Mouse (Mus musculus) layer of hippocampus, adult 8-10 months (tissue): ENCODE measurements around the gene Kcna10. TPM values are rescaled to one million over a fixed set of nuclear protein-coding genes. Genes with fewer than 3 reads are reported as not detected.

Experiments used
- DNase-seq, 2 experiments: peaks; one replicate each; pipeline ENCODE4 v3.0.0; 2022; ENCODE audit warnings: low spot score in 2 of 2
- total RNA-seq, 4 experiments: library from RNA; stranded (reverse); gene quantifications; 2 replicates each; pipeline ENCODE4 v1.2.4; 2022

Gene Kcna10
- total RNA-seq, 4 experiments from 2014 or later = not detected

DNA sequence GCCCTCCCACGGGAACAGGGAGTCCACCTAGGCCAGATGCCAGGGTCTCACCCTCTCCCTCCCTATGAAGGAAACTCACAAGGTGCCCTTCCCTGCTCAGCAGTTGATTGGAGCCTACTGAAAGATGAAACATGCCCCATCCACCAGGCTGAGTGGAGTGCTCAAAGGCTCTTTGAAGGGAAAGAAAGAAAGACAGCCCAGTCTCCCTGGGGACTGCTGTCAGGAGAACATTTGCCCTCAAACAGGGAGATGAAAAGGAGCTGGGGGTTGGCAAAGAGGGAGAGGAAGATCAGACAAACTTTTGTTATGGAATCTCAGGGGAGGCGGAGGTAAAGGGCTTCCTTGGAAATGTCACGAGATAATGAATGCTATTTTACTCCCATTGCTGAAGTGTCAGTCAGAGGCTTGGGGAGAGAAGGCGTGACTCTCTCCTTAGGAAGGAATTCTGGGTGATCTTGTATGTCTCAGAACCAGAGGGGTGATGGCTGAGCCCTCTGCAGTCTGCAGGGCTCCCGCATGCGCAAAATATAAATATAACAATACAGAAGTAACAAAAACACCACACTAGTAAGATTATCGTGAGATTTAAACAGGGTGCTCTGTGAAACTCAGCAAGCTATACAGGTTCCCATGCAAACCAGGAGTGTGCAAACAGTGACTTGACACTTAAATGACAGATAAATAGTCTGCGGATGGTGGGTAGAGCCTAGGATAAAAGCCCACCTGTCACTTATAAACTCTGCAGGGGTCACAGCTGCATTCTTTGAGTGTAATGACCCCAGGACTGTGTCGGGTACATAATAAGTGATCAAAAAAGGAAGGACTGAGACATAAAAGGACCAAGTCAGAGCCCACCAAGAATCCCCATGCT, 18.7 kb downstream of the Kcna10 start:
- no peak for DNase-seq

DNA sequence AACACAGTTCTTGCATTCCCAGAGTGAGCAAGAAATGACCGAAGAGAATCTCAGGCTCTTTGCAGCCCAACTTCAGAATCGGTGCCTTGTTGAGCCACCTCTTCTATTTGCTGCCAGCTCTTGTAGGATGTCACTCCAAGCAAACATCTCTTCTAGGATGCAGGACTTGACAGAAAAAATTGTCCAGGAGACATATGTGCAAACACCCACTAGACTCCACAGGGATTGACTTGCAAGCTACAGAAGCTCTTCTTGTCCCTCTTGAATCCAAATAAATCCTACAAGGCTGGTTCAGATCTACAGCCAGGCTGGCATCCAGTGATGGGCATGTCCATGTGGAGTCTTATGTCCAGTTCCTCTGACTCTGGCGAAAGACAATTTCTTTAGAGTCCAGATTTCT, 21.6 kb downstream of the Kcna10 start:
- no peak for DNase-seq

DNA sequence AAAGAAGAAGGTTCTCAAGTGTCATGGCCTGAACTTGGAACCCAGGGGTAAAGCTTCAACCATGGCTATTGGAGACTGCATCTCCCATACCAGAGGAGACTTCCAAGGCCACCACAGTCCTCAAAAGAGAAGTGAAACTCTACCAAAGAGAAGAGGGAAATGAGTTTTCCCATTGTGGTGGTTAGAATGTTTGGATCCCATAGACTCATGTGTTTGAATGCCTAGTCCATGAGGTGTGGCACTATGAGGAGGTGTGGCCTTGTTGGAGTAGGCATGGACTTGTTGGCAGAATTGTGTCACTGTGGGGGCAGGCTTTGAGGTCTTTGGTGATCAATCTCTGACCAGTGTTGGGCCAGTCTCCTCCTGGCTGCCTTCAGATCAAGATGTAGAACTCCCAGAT, 22.3 kb downstream of the Kcna10 start:
- DNase-seq = no peak

DNA sequence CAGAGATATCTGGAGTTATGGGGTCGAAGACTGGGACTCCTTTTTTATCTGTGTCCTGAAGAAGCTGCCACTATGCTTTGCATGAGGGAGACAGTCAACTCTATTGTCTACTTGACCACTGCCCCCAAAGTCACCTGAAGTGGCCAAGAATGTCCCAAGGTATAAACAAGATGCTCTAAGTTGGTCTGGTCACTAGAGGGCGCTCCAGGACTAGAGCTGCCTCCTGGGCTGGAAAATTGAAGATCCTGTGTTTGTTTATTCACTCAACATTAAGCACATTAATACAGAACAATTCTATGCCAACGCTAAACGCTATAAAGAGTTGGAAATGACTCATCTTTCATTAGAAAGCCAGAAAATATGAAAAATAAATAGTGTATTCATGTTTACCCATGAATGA, 23.1 kb downstream of the Kcna10 start:
- peak; percentile 47 to 79 for DNase-seq

DNA sequence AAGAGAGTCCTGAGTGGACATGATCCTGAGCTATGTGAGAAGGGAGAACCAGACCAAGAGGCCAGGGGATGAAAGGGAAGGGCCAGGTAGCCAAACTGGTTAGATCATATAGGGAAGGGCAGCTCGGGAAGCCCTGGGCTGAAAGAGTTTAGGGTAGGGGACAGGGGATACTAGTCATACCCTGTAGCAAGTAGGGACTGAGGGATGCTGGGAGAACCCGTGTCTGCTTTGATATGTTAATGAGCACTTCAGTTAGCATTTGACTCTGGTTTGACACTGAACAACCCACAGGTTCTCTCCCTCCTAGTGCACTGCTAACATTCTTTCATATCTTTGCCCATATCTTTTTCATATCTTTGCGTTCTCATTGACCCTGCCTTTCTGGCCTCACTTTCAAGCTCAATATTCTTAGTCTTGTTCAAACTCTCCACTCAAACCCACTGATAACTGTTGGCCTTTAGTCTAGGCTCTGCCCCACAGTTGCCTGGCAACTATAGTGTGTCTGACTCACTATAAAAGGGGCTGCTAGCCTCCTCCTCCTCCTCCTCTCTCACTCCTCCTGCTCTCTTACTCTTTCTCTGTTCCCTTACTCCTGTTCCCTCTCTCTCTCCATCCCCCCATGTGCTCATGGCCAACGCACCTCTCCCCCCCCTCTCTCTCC, 23.8 kb downstream of the Kcna10 start:
- DNase-seq = no peak

DNA sequence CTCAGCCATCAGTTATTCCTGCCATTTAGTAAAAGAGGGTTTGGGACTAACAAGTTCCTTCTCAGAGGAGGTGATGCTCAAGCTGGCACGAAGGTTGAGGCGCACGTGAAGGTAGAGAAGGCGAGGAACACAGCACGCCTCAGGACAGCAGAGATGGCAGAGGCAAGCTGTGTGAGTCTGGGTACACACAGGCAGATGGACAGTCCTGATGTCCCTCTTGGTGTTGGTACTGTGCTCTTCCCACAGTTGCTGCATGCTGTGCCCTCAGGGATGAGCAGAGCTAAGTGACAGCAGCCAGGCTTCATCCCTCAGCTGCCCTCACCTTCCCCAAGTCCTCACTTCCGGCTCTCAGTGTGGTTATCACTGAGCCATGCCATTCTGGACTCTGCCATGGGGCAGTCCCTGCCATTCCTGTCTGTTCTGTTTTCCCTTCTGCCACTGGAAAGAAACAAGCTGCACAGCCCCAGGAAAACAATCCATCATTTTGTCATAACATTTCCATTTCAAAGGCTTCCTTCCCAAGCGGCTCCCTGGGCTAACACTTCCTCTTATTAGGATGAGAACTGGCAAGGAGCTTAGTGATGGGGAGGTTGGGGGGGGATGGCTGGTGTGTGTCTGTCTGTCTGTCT, 24.9 kb downstream of the Kcna10 start:
- DNase-seq = no peak

DNA sequence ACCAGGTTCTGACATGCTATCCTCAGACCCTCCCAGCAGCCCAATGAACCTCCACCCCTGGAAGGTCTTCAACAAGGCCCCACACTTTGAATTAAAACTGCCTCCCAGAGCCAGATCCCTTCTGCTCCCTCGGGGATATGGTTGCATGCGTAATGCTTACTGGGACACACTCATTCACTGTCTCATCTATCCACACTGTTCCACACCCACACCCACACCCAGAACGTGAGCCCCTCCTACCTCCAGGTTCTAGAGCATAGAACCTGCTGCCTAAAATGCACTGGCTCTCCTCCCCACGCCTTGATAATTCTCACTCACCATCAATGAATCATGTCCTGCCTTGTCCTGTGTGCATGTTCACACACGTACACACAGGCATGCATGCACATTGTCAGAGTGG, 31.8 kb downstream of the Kcna10 start:
- no peak for DNase-seq

DNA sequence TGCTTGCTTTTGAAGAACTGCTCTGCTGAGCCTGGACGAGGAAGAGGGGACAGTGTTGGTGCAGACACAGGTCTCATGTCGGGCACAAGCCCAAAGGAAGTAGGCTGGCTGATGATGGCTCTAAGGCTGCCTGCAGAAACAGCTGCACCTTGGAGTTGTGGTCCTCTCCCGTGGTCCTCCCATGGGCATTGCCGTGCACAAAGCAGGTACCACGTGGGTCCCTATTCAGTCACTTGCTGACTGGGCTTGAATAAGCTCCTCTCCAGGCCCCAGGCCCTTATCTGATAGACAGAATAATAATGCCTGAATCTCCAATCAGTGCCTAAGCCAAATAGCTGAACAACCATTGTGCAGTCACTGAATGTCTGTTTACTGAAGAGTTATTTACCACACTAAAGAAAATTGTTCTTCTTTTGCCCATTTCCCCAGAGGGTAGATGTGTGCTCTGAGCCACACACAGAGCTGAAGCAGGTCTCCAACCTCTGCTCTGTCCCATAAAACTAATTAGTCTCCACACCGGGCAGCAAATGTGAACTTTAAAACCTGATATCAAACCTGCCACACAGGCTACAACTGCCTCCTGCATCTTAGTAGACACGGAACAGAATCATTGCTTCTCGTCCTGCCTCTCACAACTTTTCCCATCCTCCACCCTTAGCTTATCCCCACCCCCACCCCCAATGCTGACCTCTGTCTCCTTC, 33.7 kb downstream of the Kcna10 start:
- no peak for DNase-seq

DNA sequence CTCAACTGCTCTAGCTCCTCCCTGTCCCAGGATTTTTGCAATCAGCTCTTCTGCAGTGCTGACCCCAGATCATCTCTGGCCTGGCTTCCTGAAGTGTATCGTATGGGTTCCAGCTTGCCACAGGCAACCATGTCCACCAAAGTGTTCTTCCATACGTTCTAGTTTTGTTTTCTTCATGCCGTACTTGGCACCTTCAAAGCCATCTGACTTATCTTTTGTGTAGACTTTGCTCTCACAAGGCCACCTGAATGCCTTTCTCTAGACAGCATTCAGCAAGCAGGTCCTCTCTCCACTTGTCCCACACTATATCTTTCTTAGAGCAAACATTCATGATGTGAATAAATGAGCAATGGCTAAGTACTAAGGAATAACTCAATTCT, 34.2 kb downstream of the Kcna10 start:
- DNase-seq = no peak

DNA sequence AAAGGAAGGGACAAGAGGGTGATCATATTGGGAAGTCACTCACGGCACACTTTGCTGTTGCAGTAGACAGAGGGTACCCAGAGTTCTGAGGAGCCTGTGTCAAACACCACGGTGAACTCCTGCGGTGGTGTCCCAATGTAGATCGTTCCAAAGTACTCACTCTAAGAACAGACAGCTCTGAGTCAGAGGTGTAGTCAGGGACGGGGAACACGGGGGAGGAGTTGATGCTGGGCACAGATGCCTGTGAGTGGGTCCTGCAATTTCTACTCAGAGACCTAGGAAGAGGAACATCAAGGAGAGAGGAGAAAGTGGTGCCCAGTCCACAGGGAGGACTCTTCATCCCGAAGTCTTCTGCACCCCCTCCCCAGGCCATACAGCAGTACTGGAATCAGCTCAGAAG, 35.7 kb downstream of the Kcna10 start:
- DNase-seq = no peak

DNA sequence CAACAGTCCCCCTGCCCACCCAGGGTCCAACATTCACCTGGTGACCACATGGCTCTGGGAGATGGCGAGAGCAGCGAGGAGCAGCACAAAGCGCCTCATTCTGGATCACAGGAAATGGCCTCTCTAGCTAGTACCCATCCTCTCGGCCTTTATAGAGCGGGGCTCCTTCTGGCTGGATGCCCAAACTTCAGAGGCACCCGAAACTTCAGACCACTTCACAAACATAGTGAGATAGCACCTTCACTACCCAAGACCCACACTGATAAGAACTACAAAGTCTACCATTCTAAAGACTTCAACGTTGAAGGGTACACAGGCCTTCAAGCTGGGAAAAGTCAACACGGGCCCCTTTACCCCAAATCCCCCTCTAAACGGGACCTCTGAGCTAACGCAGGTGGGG, 38.8 kb downstream of the Kcna10 start, which contains the start of gene Cym:
TSS of gene Cym (minus strand) at position 125 of the 400 bp plus-strand sequence.
- DNase-seq = no peak

DNA sequence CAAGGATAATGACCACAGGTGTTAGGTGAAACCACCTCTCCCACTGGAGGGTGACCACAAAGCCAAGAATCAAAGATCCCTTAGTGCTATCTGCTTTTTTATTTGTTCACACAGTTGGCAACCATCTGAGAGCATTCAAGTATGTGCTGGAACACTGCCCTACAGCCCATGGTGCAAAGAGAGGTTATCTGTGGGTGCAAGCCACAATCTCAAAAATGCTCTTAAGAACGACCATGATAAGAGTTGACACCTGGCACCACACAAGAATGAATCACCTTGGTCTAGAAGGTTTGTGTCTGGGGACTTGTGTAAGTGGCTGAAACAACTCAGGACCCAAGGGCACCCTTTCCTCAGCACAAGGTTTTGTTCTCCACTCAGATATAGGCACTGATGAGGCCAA, 40.4 kb downstream of the Kcna10 start:
- no peak for DNase-seq

DNA sequence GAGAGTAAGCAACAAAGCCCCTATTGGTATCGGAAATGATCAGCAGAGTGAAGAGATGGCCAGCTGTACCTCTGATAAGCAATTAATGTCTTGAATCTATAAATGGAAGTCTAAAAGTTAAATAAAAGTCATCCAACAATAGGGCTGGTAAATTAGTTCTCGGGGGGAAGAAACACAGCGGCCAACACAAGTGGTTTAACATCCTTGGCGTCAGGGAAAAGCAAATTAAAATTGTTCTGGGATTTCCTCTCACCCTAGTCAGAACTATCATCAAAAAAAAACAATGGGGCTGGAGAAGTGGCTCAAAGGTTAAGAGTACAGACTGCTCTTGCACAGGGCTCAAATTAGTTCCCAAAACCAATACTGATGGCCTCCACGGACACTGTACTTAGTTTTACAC, 43.0 kb downstream of the Kcna10 start:
- no peak for DNase-seq

DNA sequence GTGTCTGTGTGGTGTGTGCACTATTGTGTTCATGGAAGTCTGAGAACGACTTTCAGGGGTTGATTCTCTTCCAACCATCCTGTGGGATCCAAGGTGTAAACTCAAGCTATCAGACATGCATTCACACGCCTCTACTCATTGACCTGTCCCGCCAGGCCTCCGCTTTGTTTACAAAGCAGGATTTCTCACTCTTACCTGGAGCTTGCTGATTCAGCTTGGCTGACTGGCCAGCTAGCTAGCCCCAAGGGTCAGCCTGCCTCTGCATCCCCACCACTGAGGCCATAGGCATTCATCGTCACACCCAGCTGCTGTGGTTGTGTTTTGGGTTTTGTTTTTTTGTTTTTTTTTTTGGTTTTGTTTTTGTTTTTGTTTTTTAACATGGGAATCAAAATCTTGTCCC, 46.4 kb downstream of the Kcna10 start:
- no peak for DNase-seq

DNA sequence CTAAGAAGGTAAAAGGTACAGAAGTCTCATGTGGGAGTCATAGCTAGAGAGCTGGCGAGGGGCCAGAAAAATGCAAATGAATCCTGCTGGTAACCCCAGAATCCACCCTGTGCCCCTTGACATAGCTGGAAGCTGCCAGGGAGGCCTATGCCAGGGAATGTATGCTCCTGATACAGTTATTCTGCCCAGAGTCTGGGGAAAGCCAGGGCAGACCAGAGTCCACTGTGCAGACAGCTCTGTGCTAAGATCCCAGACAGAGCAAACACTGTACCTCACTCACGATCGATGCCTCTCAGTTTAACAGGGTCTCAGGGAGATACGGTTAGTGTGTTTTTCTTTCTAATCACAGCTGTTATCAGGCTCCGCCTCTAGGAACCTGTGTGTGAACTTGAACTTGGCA, 47.0 kb downstream of the Kcna10 start:
- DNase-seq = no peak

DNA sequence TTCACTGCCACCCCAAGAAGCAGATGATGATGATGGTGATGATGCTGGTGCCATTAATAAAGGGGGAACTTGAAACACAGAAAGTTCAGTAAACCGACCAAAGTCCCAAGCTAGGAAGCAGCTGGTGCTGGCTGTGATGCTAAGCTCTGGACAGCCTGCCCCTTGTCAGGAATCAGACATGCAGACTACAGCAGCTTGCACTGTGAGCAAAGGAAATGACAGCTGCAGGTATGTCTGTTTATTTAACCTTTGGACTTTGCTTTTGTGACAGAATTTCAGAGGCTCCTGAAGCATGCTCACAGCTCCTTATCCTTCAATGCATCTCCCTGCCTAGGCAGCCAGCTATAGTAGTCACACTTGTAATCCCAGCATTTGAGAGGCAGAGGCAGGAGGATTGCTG, 47.7 kb downstream of the Kcna10 start, which contains the start of gene A630076J17Rik:
TSS of gene A630076J17Rik (plus strand) at position 88 of the 400 bp plus-strand sequence.
- DNase-seq = no peak

DNA sequence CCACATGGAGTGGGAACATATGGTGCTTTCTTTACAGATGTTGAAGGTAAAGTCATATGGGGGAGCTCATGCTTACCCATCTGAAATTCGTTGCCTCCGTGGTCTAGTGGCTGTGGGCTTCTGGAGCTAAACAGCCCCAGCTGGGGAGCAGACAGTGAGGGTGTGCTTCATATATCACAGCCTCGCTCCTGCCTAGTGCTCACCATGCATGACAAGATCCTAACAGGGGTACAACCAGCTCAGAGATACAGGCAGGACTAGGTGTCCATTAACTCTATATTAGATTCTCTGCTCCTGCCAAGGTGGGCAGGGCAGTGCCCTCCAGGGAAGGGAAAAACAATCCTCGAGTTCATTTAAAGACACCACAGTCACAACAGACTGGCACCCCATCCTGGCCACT, 48.3 kb downstream of the Kcna10 start:
- no peak for DNase-seq

DNA sequence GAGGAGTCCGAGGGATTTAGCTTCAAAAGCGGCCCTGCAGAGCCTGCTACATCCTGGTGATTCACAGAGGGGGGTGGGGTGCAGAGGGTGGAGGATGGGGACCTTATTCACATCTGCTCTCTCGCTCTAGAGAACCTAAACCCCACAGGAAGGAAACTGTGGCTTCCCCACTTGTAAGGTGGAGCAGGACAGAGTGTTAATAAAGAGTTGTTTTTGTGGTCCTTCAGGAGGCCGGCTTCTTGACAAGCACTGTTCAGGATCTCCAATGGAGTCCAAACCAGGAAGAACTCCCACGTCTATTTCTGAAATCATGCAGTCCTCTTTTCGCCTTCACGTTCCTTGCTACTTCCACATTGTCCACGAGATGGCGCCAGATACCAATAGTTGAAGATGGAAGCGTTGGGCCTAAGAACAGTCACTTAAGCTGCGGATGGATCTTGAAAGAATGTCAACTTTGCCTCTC, 50.5 kb downstream of the Kcna10 start:
- DNase-seq = peak; percentile 73 to 90

DNA sequence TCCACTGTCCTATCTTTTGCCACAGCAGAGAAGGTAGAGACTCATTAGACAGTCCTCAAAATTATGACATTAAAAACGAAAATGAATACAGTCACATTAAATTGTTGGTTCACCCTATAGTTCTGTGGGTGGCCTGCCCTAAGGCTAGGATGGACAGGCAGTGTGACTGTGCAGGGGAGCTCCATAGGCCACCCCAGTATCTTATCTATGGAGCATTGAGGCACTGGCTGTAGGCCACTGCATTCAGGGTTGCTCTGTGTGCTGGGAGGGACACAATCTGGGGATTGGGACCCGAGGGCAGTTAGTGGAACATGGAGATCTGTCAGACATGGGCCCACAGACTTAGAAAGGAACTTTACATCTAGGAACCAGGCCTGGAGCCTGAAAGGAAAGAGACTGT, 51.1 kb downstream of the Kcna10 start:
- DNase-seq = no peak

DNA sequence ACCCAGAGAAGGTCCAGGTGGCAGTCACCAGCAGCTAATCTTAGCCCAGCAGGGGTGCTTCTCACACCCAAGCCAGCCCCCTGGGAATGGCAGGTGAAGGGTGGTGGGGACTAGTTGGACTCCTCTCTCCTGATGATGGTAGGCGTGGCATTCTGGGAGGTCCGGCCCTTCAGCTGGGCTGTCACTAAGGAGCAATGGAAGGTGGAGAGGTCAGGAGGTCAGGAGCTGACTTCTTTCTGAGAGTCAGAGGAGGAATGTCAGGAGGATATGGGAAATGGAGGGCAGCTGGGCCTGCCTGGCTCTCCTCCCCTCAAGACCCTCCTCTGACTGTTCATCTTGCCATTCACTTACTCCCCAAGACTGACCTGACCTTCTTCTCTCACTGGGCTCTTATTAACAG, 55.2 kb downstream of the Kcna10 start:
- DNase-seq = no peak

DNA sequence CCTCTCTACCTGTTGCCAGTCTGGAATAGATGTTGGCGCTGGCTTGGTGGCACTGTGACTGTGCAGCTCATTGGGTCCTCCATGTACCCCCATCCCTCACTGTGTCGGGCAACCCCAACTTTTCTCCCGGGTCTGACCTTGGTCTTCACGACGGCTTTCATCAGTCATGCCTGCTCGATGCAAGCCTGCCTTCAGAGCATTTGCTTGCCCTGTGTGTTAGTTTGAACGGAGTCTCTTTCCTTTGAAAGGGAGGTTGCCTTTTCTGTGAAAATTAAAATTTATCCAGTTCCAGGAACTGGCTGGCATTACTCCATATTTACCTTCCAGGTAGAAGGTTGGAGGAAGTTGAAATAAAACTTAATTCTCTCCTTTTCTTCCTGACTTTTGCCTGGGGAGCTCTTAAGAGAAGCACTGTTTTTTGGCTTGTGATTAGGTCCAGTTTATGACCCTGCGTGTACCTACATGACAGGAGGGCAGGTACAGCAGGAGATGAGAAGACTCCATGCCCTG, 55.7 kb downstream of the Kcna10 start:
- DNase-seq = no peak
